Mouse (Mus musculus) adrenal gland, postnatal 4 days (tissue): Measurements from ENCODE around the gene Fam209. TPM values are rescaled to one million over a fixed set of nuclear protein-coding genes. Genes with fewer than 3 reads are reported as not detected.

Experiments
- total RNA-seq, 2 experiments: library from RNA; stranded (reverse); gene quantifications; 2 replicates each; pipeline ENCODE4 v1.2.3; 2021

Gene Fam209
- total RNA-seq, 2 experiments from 2014 or later: 0.92 TPM; not detected in 1

Other genes starting within 250 kb of the Fam209 start
- not detected for gene Mc3r, start 224.0 kb upstream of the Fam209 start, total RNA-seq
- gene Fam210b, start 127.0 kb upstream of the Fam209 start, total RNA-seq: 10 to 100 TPM; 28.4 to 33.2 TPM
- gene Aurka, start 102.0 kb upstream of the Fam209 start, total RNA-seq: 10 to 100 TPM; 22.4 to 22.6 TPM
- 10 to 100 TPM; 38.5 to 41.5 TPM for gene Cstf1, start 101.8 kb upstream of the Fam209 start, total RNA-seq
- gene Cass4, start 78.7 kb upstream of the Fam209 start, total RNA-seq: under 1 TPM; 0.22 to 0.25 TPM
- 10 to 100 TPM; 73.0 to 73.2 TPM for gene Rtf2, start 32.0 kb upstream of the Fam209 start, total RNA-seq
- not detected for gene Gcnt7, start 13.9 kb upstream of the Fam209 start, total RNA-seq
- under 1 TPM in 1 of 2 experiments, not detected in 1; 0.11 TPM for gene Tfap2c, start 77.1 kb downstream of the Fam209 start, total RNA-seq